Mouse (Mus musculus) heart, embryonic 16.5 days (tissue): ENCODE measurements around the gene Rhbdl2. TPM values are rescaled to one million over a fixed set of nuclear protein-coding genes. Genes with fewer than 3 reads are reported as not detected.

ENCODE experiments used
- ATAC-seq: fragments of 200-750 bp; cut with Nextera tagmentation; replicated peaks from 2 replicates; pipeline ENCODE4 v1.8.0; 2017; ENCODE audit warnings: moderate number of reproducible peaks; ENCODE audit not compliant: insufficient read depth, low FRiP score; ENCODE audit errors: extremely low read depth
- H3K27ac ChIP-seq: fragments of 300-500 bp; sonication (generic); 2 replicates; pipeline ENCODE4 v1.5.1; 2014; ENCODE audit warnings: mild to moderate bottlenecking, low read length, control low read depth, moderate library complexity
- H3K27me3 ChIP-seq: fragments of 300-500 bp; sonication (generic); 2 replicates; pipeline ENCODE4 v1.6.1; 2014; ENCODE audit warnings: low read length, mixed read lengths; ENCODE audit not compliant: control insufficient read depth, insufficient read depth
- H3K36me3 ChIP-seq: fragments of 300-500 bp; sonication (generic); 2 replicates; pipeline ENCODE4 v1.6.1; 2014; ENCODE audit not compliant: control insufficient read depth, insufficient read depth
- H3K4me1 ChIP-seq: fragments of 300-500 bp; sonication (generic); 2 replicates; pipeline ENCODE4 v1.6.1; 2014; ENCODE audit warnings: low read length, mixed read lengths; ENCODE audit not compliant: control insufficient read depth, insufficient read depth
- H3K4me2 ChIP-seq: fragments of 300-500 bp; sonication (generic); 2 replicates; pipeline ENCODE4 v1.6.1; 2014; ENCODE audit warnings: low read depth, mild to moderate bottlenecking, control low read depth, low read length
- H3K4me3 ChIP-seq: fragments of 300-500 bp; sonication (generic); 2 replicates; pipeline ENCODE4 v1.5.1; 2014; ENCODE audit warnings: mild to moderate bottlenecking, control low read depth, low read length
- H3K9ac ChIP-seq: fragments of 300-500 bp; sonication (generic); 2 replicates; pipeline ENCODE4 v1.6.1; 2014; ENCODE audit warnings: low read length, control low read depth
- H3K9me3 ChIP-seq: fragments of 300-500 bp; sonication (generic); replicated peaks from 2 replicates; pipeline ENCODE4 v1.6.1; 2016; ENCODE audit warnings: low read length; ENCODE audit not compliant: control insufficient read depth
- WGBS: fragments of 180-500 bp; shearing (Covaris S2); extraction: QIAGEN DNeasy Blood & Tissue Kit; methylation state at CpG from one replicate; pipeline ENCODE4 v1.1.7; 2014; 5-methylcytosine and 5-hydroxymethylcytosine counted together
- polyA plus RNA-seq: library from polyadenylated mRNA; unstranded; fragments of >200 nt; fragmentation: Nextera tagmentation; extraction: Ambion mirVana; gene quantifications from 2 replicates; pipeline ENCODE4 v1.2.1, GENCODE M21; 2015

The Rhbdl2 gene
- polyA plus RNA-seq, 1 experiment from 2014 or later, result 4.1 TPM

DNA sequence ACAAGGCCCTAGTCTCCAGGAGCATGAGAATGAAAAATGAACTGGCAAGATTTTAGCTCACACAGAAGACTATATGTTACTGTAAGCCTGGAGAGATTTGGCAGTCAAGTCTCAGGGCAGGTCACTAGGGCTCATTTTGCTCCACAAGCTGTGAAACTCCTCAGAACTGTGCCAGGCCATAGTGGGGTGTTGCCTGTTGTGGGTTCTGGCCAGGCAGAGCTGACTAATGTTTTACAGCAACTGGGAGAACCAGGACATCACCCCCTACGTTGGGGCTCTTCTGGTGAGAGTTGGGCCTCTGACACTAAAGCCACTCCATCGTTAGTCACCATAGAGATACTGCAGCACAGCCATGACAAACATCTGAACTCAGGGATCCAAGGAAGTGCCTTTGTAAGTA is 72.1 kb downstream of the Rhbdl2 start:
- WGBS, result 45% methylated on average over 2 of the region's 2 CpGs
- Histone ChIP-seq H3K27ac (no peak overlapping the region), H3K36me3 (no peaks in the 10 kb centered on the region), H3K4me3 (no peak overlapping the region), H3K4me2 (no peak overlapping the region), H3K9me3 (no peaks in the 10 kb centered on the region), H3K4me1 (no peaks in the 10 kb centered on the region), H3K9ac (no peak overlapping the region), H3K27me3 (no peaks in the 10 kb centered on the region)
- ATAC-seq, result no peak

DNA sequence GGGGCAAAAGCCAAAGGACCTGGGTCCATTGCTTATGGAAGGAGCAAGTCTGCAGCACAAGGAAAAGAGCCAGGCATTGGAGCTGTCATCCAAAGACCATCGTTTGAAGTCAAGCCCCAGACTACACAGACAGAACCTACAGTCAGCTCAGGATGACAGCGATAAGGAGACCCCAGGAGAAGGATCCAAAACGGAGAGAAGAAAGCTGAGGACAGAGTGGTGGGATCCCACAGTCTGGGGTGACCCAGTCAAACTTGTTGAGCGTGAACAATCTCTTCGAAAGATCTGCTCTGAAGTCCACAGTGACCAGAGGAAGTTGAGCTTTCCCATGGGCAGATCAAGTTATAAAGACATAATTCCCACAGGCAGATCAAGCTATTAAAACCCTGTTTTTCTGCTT is 72.9 kb downstream of the Rhbdl2 start:
- Histone ChIP-seq H3K4me1 (no peaks in the 10 kb centered on the region), H3K27me3 (no peaks in the 10 kb centered on the region), H3K27ac (no peak overlapping the region), H3K36me3 (no peaks in the 10 kb centered on the region), H3K4me2 (no peak overlapping the region), H3K4me3 (no peak overlapping the region), H3K9me3 (no peaks in the 10 kb centered on the region), H3K9ac (no peak overlapping the region)
- no peak for ATAC-seq
- 73% methylated on average over 5 of the region's 5 CpGs for WGBS

Other genes with a start within 250 kb of the Rhbdl2 start
- gene Macf1, start 103.5 kb upstream of the Rhbdl2 start, polyA plus RNA-seq, result 47.1 and 58.8 TPM in 2 replicates
- gene Ndufs5, start 69.7 kb upstream of the Rhbdl2 start, polyA plus RNA-seq, result 519 and 560 TPM in 2 replicates
- 44.3 and 48.8 TPM in 2 replicates for gene Akirin1, start 37.5 kb upstream of the Rhbdl2 start, polyA plus RNA-seq
- 0.06 TPM in 1 of 2 replicates, not detected in the other for gene 4933427I04Rik, start 71.8 kb downstream of the Rhbdl2 start, polyA plus RNA-seq
- gene Mycbp, start 117.0 kb downstream of the Rhbdl2 start, polyA plus RNA-seq, result 49.1 and 55.4 TPM in 2 replicates
- gene Rragc, start 129.6 kb downstream of the Rhbdl2 start, polyA plus RNA-seq, result 40.3 and 44.4 TPM in 2 replicates
- not detected in 2 replicates for gene 4930535I16Rik, start 130.1 kb downstream of the Rhbdl2 start, polyA plus RNA-seq